Mouse (Mus musculus) midbrain, embryonic 14.5 days (tissue): ENCODE measurements around the gene Csdc2. TPM values are rescaled to one million over a fixed set of nuclear protein-coding genes. Genes with fewer than 3 reads are reported as not detected.
"Not testable (repeated sequence)": the region's sequence is repeated elsewhere in the genome, so short reads cannot be mapped to it uniquely, and the experiment has no call there.

Source experiments
- ATAC-seq: fragments of 200-750 bp; cut with Nextera tagmentation; 2 replicates; pipeline ENCODE4 v1.8.0; 2017; ENCODE audit warnings: moderate number of reproducible peaks, moderate library complexity; ENCODE audit not compliant: low FRiP score, low TSS enrichment
- DNase-seq: peaks from one replicate; pipeline ENCODE4 v3.0.0-alpha.2; 2015
- H3K27ac ChIP-seq: fragments of 300-500 bp; sonication (generic); replicated peaks from 2 replicates; pipeline ENCODE4 v1.5.1; 2014; ENCODE audit warnings: mild to moderate bottlenecking, low read depth, low read length, moderate library complexity
- H3K27me3 ChIP-seq: fragments of 300-500 bp; sonication (generic); 2 replicates; pipeline ENCODE4 v1.6.1; 2014; ENCODE audit warnings: low read length, control low read depth, mixed read lengths; ENCODE audit not compliant: control insufficient read depth, insufficient read depth
- H3K36me3 ChIP-seq: fragments of 300-500 bp; sonication (generic); 2 replicates; pipeline ENCODE4 v1.6.1; 2014; ENCODE audit warnings: low read length, control low read depth; ENCODE audit not compliant: control insufficient read depth, insufficient read depth
- H3K4me1 ChIP-seq: fragments of 300-500 bp; sonication (generic); 2 replicates; pipeline ENCODE4 v1.6.1; 2014; ENCODE audit warnings: mild to moderate bottlenecking, antibody characterized with exemption, low read length, control low read depth; ENCODE audit not compliant: control insufficient read depth, insufficient read depth
- H3K4me2 ChIP-seq: fragments of 300-500 bp; sonication (generic); 2 replicates; pipeline ENCODE4 v1.6.1; 2014; ENCODE audit warnings: mild to moderate bottlenecking, low read length, moderate library complexity
- H3K4me3 ChIP-seq: fragments of 300-500 bp; sonication (generic); replicated peaks from 2 replicates; pipeline ENCODE4 v1.5.1; 2014; ENCODE audit warnings: low read depth, low read length
- H3K9ac ChIP-seq: fragments of 300-500 bp; sonication (generic); replicated peaks from 2 replicates; pipeline ENCODE4 v1.6.1; 2014; ENCODE audit warnings: mild to moderate bottlenecking, low read length, moderate library complexity
- H3K9me3 ChIP-seq: fragments of 300-500 bp; sonication (generic); 2 replicates; pipeline ENCODE4 v1.6.1; 2016; ENCODE audit warnings: low read length, control low read depth, mixed read lengths; ENCODE audit not compliant: control insufficient read depth
- WGBS: fragments of 180-500 bp; shearing (Covaris S2); extraction: QIAGEN DNeasy Blood & Tissue Kit; methylation state at CpG from one replicate; pipeline ENCODE4 v1.1.7; 2014; 5-methylcytosine and 5-hydroxymethylcytosine counted together
- polyA plus RNA-seq: library from polyadenylated mRNA; unstranded; fragments of >200 nt; fragmentation: Nextera tagmentation; extraction: Ambion mirVana; gene quantifications from 2 replicates; pipeline ENCODE4 v1.2.1, GENCODE M21; 2014

The Csdc2 gene
- polyA plus RNA-seq, 1 experiment from 2014 or later = 167 TPM

DNA sequence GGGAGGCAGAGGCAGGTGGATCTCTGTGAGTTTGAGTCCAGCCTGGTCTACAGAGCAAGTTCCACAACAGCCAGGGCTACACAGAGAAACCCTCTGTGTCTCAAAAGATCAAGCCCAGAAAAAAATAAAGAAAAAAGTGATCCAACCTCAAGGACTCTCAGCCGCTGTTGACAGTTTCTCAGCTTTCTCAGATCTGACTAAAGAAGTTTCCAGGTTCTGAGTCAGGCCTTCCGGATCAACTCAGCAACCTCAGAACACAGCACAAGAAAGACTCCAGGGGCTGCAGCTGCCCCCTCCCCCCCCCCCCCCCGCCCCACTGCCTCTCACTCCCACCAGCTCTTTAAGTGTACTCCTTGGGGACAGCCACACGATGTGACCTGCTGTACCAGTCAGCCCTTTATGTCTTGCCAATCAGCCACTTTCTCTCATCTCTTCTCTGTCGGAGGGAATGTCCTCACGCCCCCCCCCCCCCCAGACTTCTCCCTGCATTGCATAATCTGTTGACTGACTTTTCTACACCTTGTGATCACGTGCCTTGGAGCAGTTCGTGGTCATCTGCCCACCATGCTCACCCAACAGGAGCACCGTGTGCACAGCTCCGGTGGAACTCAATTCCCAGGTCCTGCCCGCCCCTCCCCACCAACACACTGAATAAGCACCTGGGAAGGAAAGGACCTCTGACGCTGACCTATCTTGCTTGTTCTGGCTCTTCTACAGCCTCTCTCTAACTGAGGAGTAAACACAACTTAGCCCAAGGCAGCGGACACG, 29.7 kb downstream of the Csdc2 start:
- H3K9ac ChIP-seq = no peak overlapping the region
- H3K9me3 ChIP-seq = no peaks in the 10 kb centered on the region
- no peak overlapping the region for H3K4me2 ChIP-seq
- no peaks in the 10 kb centered on the region for H3K27me3 ChIP-seq
- 84% methylated on average over 13 of the region's 14 CpGs for WGBS
- H3K36me3 ChIP-seq = no peaks in the 10 kb centered on the region
- no peak overlapping the region for H3K27ac ChIP-seq
- DNase-seq (no peak), ATAC-seq (no peak)
- H3K4me1 ChIP-seq = no peaks in the 10 kb centered on the region
- no peak overlapping the region for H3K4me3 ChIP-seq

DNA sequence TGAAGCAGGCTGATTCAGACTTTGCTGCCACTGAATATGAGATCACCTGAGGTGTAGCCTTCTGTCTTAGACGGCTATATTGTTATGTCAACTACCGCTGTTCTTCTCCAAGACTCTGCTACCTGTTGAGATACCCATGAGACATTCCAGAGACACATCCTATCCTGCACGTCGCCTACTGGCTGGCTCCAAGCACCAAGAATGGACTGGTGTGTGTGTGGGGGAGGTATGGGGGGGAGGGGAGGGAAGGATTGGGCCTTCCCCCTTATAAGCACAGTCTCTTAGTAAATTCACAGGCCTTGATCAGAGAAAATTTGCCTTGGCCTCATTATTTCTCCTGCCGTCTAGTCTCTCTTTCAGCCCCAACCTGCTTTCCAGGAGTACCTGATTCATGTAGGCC, 31.3 kb downstream of the Csdc2 start:
- ATAC-seq (no peak), DNase-seq (no peak)
- no peak overlapping the region for H3K4me3 ChIP-seq
- H3K9ac ChIP-seq = no peak overlapping the region
- H3K36me3 ChIP-seq = no peaks in the 10 kb centered on the region
- no peak overlapping the region for H3K27ac ChIP-seq
- 92% methylated on average over 5 of the region's 5 CpGs for WGBS
- no peaks in the 10 kb centered on the region for H3K9me3 ChIP-seq
- no peak overlapping the region for H3K4me2 ChIP-seq
- H3K27me3 ChIP-seq = no peaks in the 10 kb centered on the region
- H3K4me1 ChIP-seq = no peaks in the 10 kb centered on the region

DNA sequence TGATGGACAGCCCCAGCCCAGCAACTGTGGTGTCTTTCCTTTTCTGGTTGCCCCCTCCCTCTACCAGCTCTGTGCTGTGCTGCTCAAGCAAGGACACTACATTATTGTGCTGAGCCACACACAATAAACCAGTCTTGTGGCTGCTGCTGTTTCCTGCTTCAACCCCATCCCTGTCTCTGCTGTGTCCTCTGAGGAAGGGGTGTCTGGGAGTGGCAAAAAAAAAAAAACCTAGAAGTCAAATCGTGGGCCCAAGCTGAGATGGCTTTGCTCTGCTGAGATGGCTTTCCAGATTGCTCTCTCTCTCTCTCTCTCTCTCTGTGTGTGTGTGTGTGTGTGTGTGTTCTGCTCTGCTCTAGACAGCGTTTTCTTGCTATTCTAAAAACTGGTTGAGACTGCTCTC, 31.9 kb downstream of the Csdc2 start:
- Histone ChIP-seq H3K4me1 (no peaks in the 10 kb centered on the region), H3K9me3 (no peaks in the 10 kb centered on the region), H3K4me2 (no peak overlapping the region), H3K9ac (no peak overlapping the region), H3K36me3 (no peaks in the 10 kb centered on the region), H3K27ac (no peak overlapping the region), H3K4me3 (no peak overlapping the region), H3K27me3 (no peaks in the 10 kb centered on the region)
- no peak for DNase-seq
- no peak for ATAC-seq
- WGBS = 76% methylated on average over 2 of the region's 2 CpGs

DNA sequence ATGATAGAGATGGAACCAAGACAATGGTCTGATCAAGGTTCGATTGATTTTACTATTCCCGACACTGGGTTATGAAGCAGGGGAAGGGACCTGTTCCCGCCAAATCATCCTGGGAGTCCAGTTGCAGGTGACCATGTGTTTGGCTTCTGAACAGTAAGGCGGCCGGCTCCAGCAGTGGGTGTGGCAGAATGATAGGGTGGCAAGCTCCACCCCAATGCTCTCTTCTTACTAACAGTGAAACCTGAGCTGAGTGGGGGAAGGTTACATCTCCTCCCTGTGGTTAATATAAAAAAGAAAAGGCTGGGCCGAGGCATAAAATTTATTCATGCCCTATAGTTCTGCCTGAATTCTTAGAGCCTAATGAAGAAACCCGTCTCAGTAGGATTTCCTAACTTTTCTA, 32.6 kb downstream of the Csdc2 start:
- Histone ChIP-seq H3K9ac (no peak overlapping the region), H3K4me3 (no peak overlapping the region), H3K27ac (no peak overlapping the region), H3K9me3 (no peaks in the 10 kb centered on the region), H3K4me2 (no peak overlapping the region), H3K4me1 (no peaks in the 10 kb centered on the region), H3K27me3 (no peaks in the 10 kb centered on the region), H3K36me3 (no peaks in the 10 kb centered on the region)
- DNase-seq (no peak), ATAC-seq (no peak)
- WGBS = 77% methylated on average over 7 of the region's 7 CpGs

DNA sequence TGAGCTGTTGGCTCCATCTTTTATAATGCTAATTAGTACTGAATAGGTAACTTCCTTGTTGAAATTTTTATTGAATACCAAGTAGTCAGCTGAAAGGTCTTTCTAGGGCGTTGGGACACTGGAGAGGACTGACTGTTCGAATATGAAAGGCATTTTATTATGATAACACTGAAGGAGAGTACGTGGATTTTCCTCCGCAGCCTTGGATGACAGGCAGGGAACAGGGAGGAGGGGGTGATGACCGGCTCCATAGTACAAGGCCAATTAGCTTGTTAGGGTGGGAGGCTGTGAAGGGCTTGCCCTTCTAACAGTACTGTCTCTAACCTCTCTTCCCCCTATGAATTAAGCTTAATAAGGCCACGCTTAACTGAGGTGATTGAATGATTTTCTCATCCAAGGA, 33.1 kb downstream of the Csdc2 start:
- H3K4me1 ChIP-seq, H3K27ac ChIP-seq, H3K36me3 ChIP-seq, H3K9ac ChIP-seq, ATAC-seq, H3K27me3 ChIP-seq, H3K9me3 ChIP-seq, H3K4me3 ChIP-seq, DNase-seq, H3K4me2 ChIP-seq: not testable (repeated sequence)
- 72% methylated on average over 6 of the region's 6 CpGs for whole genome bisulfite sequencing

DNA sequence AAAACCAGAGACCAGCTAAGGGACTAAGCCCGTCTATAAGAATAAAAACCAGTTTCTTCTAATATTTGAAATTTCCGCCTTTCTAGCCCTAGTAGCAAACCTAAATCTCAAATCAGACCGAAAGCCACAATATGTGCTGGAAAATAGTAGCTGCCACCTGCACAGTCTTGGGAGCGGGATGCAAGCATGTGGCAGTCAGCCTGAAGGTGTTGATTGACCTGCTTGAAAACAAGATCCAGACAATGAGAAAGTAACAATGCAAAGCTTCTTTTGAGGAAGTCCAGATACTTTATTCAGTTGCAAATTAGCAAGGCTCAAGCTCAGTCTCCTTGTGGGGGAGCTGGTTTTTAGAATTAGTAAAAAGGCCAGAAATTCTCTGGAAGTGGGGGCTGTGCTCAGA, 33.9 kb downstream of the Csdc2 start:
- H3K4me2 ChIP-seq, H3K27me3 ChIP-seq, H3K27ac ChIP-seq, H3K9ac ChIP-seq, H3K4me3 ChIP-seq, H3K4me1 ChIP-seq, ATAC-seq, DNase-seq, H3K9me3 ChIP-seq, H3K36me3 ChIP-seq: not testable (repeated sequence)
- 82% methylated on average over 4 of the region's 4 CpGs for WGBS

DNA sequence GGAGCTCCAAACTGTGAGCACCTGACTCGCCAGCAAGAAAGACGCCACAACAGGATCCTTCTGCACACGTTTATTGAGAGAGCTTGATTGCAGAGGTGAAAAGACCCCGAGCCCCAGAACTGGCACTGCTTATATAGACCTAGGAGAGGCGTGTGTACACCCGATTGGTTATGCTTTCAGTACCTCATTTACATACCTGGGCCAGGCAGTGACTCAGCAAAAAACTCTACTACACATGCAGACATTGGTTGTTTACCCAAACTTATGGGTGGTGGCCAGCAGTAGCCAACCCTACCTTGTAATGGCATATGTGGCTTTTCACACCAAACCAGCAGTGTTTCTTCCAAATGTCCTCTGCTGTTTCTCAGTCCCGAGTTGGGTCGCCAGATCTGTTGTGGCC, 38.6 kb downstream of the Csdc2 start:
- H3K27me3 ChIP-seq, DNase-seq, ATAC-seq, H3K9ac ChIP-seq, H3K27ac ChIP-seq, H3K4me2 ChIP-seq, H3K4me3 ChIP-seq, H3K36me3 ChIP-seq, H3K9me3 ChIP-seq, H3K4me1 ChIP-seq: not testable (repeated sequence)
- 95% methylated on average over 8 of the region's 8 CpGs for WGBS

DNA sequence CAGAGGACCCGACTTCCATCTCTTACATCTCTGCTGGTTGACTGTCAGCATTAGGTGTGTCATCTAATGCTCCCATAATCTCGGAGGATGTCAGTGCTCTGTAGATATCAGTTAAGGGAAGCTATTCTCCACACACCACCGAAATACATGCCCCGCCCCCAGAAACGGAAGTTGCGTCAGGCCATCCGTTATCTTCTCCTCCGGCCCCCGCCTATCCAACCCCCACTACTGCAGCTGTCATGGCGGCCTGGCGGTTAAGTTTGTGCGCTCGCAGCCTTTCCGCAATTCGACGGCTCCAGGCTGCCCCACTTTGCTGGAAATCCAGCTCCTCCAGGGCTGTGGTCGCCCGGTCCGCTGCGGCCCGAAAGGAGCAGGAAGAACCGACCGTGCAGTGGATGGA, 43.8 kb downstream of the Csdc2 start, which contains the start of gene 1700029P11Rik:
TSS of gene 1700029P11Rik (plus strand) at position 220 of the 400 bp plus-strand sequence.
- Histone ChIP-seq H3K4me1 (0 out of 2 replicates have a peak, but pooled peaks cover 5% of the 10 kb centered on the region), H3K4me3 (no peak within 1 kb of the TSS), H3K27ac (no peak within 1 kb of the TSS), H3K4me2 (no peak within 1 kb of the TSS), H3K27me3 (no peaks in the 10 kb centered on the region), H3K9me3 (no peaks in the 10 kb centered on the region), H3K9ac (no peak within 1 kb of the TSS), H3K36me3 (no peaks in the 10 kb centered on the region)
- no peak for DNase-seq
- ATAC-seq = no peak
- WGBS = 95% methylated on average over 23 of the region's 23 CpGs

DNA sequence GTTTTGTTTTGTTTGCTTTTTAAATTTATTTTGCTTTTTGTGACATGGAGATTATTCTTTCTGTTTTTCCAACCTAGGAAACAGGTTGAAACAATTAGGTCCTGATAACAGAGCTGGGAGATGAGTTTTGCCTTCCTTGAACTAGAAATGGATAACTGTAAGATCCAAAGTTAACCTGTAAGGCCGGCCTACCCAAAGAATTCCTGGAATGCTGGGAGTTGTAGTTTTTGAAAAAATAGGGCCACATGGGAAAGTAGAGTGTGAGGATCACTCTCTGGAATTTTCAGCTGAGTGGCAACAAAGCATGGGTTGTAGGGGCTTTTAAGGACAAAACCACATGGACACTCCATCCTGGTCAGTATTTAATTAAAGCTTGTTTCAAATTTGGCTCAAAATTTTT, 45.6 kb downstream of the Csdc2 start:
- H3K9me3 ChIP-seq = no peaks in the 10 kb centered on the region
- H3K4me2 ChIP-seq = no peak overlapping the region
- ATAC-seq (no peak), DNase-seq (no peak)
- H3K36me3 ChIP-seq = no peaks in the 10 kb centered on the region
- 0 out of 2 replicates have a peak, but pooled peaks cover 10% of the 10 kb centered on the region for H3K4me1 ChIP-seq
- H3K9ac ChIP-seq = no peak overlapping the region
- no peak overlapping the region for H3K4me3 ChIP-seq
- H3K27ac ChIP-seq = no peak overlapping the region
- WGBS = 61% methylated on average over 1 of the region's 1 CpGs
- no peaks in the 10 kb centered on the region for H3K27me3 ChIP-seq
